Mouse (Mus musculus): Measurements from ENCODE around the gene Lama2.

Gene Lama2

GRCm38 (mm10) chr10:27384636-27385035 lies 234.9 kb downstream of the Lama2 start:
- no peak for DNase-seq (ENCODE audit: low spot score in 2 of 2)

GRCm38 (mm10) chr10:27382887-27383609 lies 236.5 kb downstream of the Lama2 start:
- DNase-seq (ENCODE audit: low spot score in 2 of 2): no peak

- no peak for DNase-seq (ENCODE audit: low spot score in 2 of 2)
Measured at GRCm38 (mm10) chr10:27378286-27378685, 241.3 kb downstream of the Lama2 start.

- no peak for DNase-seq (ENCODE audit: low spot score in 2 of 2)
Measured at GRCm38 (mm10) chr10:27344278-27344677, 275.3 kb downstream of the Lama2 start.

GRCm38 (mm10) chr10:27322410-27322990 lies 297.1 kb downstream of the Lama2 start:
- DNase-seq (ENCODE audit: low spot score in 2 of 2): no peak

- no peak for DNase-seq (ENCODE audit: low spot score in 2 of 2)
Measured at GRCm38 (mm10) chr10:27307444-27307843, 312.1 kb downstream of the Lama2 start.

- no peak for DNase-seq (ENCODE audit: low spot score in 2 of 2)
Measured at GRCm38 (mm10) chr10:27305301-27305700, 314.3 kb downstream of the Lama2 start.

- DNase-seq (ENCODE audit: low spot score in 2 of 2): no peak
Measured at GRCm38 (mm10) chr10:27285098-27285860, 334.3 kb downstream of the Lama2 start.

GRCm38 (mm10) chr10:27267432-27267831 lies 352.1 kb downstream of the Lama2 start:
- no peak for DNase-seq (ENCODE audit: low spot score in 2 of 2)

GRCm38 (mm10) chr10:27265812-27266211 lies 353.7 kb downstream of the Lama2 start:
- no peak for DNase-seq (ENCODE audit: low spot score in 2 of 2)

GRCm38 (mm10) chr10:27264713-27265112 lies 354.8 kb downstream of the Lama2 start:
- no peak for DNase-seq (ENCODE audit: low spot score in 2 of 2)

- DNase-seq (ENCODE audit: low spot score in 2 of 2): no peak
Measured at GRCm38 (mm10) chr10:27249741-27250140, 369.8 kb downstream of the Lama2 start.

GRCm38 (mm10) chr10:27234755-27235154 lies 384.8 kb downstream of the Lama2 start:
- no peak for DNase-seq (ENCODE audit: low spot score in 2 of 2)

GRCm38 (mm10) chr10:27233577-27233976 lies 386.0 kb downstream of the Lama2 start:
- DNase-seq (ENCODE audit: low spot score in 2 of 2): no peak

- no peak for DNase-seq (ENCODE audit: low spot score in 2 of 2)
Measured at GRCm38 (mm10) chr10:27223815-27224375, 395.7 kb downstream of the Lama2 start.

- DNase-seq (ENCODE audit: low spot score in 2 of 2): no peak
Measured at GRCm38 (mm10) chr10:27222639-27223315, 396.8 kb downstream of the Lama2 start.

GRCm38 (mm10) chr10:27219698-27220097 lies 399.9 kb downstream of the Lama2 start:
- no peak for DNase-seq (ENCODE audit: low spot score in 2 of 2)

- DNase-seq (ENCODE audit: low spot score in 2 of 2): no peak
Measured at GRCm38 (mm10) chr10:27207320-27207719, 412.2 kb downstream of the Lama2 start.

GRCm38 (mm10) chr10:27198443-27198842 lies 421.1 kb downstream of the Lama2 start:
- DNase-seq (ENCODE audit: low spot score in 2 of 2): no peak

- DNase-seq (ENCODE audit: low spot score in 2 of 2): no peak
Measured at GRCm38 (mm10) chr10:27193986-27194908, 425.3 kb downstream of the Lama2 start.

Measured in urinary bladder, adult 18-20 months (tissue).